In genomic region chr10:83475226-83475625, GRCm38 (mm10) we compare ENCODE assay signal across 24 mouse cellular contexts. TPM values are rescaled to one million over a fixed set of nuclear protein-coding genes. Genes with fewer than 3 reads are reported as not detected.
DNase-seq lines count a peak whose midpoint lies in the region; ATAC-seq and TF ChIP-seq lines count a peak whose summit lies in the region.
"Had no signal": no experiment of that assay in that cellular context is flagged by ENCODE, and none has a peak within 500 bp of the region (broad histone marks: within the 10 kb centered on the region; RNA-seq: fewer than 3 reads in every experiment).

No protein-coding gene starts in this region.

- no peak overlapping the region for H3K27ac ChIP-seq in liver, embryonic 11.5 days (ENCODE audit: low read depth, low read length)
- no peak overlapping the region for H3K27ac ChIP-seq in CH12.LX (ENCODE audit: insufficient read depth, low read depth)
- H3K27ac ChIP-seq: embryonic facial prominence, embryonic 10.5 days; embryonic facial prominence, embryonic 12.5 days; forebrain, embryonic 13.5 days; forebrain, embryonic 15.5 days had no signal

- no peaks in the 10 kb centered on the region for H3K4me1 ChIP-seq in liver, embryonic 11.5 days (replicated peaks; ENCODE audit: control insufficient read depth, insufficient read depth, low read length)
- peaks cover 0 to 15% of the 10 kb centered on the region in 2 experiments; a peak in 2 of 4 replicates for H3K4me1 ChIP-seq in CH12.LX (ENCODE audit: control insufficient read depth in 1 of 2, insufficient read depth in 2 of 2)
- H3K4me1 ChIP-seq: embryonic facial prominence, embryonic 10.5 days; embryonic facial prominence, embryonic 12.5 days; forebrain, embryonic 13.5 days; forebrain, embryonic 15.5 days had no signal

- H3K79me2 ChIP-seq in CH12.LX (replicated peaks; ENCODE audit: control insufficient read depth, extremely low read depth, insufficient read depth, poor library complexity, severe bottlenecking): no peaks in the 10 kb centered on the region

- TF ChIP-seq EP300 in CH12.LX (IDR thresholded peaks at IDR 0.05; ENCODE audit: low read length): peak; percentile 28; the same call in 1 of the 2 replicates

- TF ChIP-seq CTCF in CH12.LX (conservative IDR thresholded peaks at IDR 0.05 in 1 of 2, IDR thresholded peaks at IDR 0.05 in 1 of 2; ENCODE audit: low read depth in 2 of 2, low read length in 2 of 2): no peak

- H3K4me3 ChIP-seq in liver, embryonic 11.5 days (ENCODE audit: low read depth, low read length): no peak overlapping the region
- H3K4me3 ChIP-seq in CH12.LX (replicated peaks in 1 of 3; ENCODE audit: low read depth in 2 of 3, low read length in 2 of 3, poor library complexity in 1 of 3): no peak overlapping the region
- H3K4me3 ChIP-seq: embryonic facial prominence, embryonic 10.5 days; embryonic facial prominence, embryonic 12.5 days; forebrain, embryonic 13.5 days; forebrain, embryonic 15.5 days had no signal

- dilution Hi-C loops in CH12.LX (cut with MboI; ENCODE audit: extremely low pct_ligation_motif_present, extremely low pct_unique_long_range_greater_than_20kb, low sequenced_read_pairs): no loop called here

- no peak for TF ChIP-seq POLR2A in CH12.LX (IDR thresholded peaks at IDR 0.05; ENCODE audit: low read depth, low read length)

- 90% methylated on average over 13 of the region's 13 CpGs for WGBS in liver, embryonic 11.5 days

- no peak for ATAC-seq in liver, embryonic 11.5 days (replicated peaks; ENCODE audit: low FRiP score)
- ATAC-seq: activated CD4-positive, CD25-positive, alpha-beta regulatory T cell, adult 4 months; CD4-positive, CD25-positive, alpha-beta regulatory T cell, adult 4 months; forebrain, embryonic 13.5 days; forebrain, embryonic 15.5 days; forebrain, postnatal 0 days; Patski had no signal

- DNase-seq in heart, adult 11 months: peak; percentile 78
- no peak for DNase-seq in heart, adult 8-10 months (ENCODE audit: low spot score)
- peak; percentile 26 for DNase-seq in liver, embryonic 11.5 days (ENCODE audit: low spot score)
- DNase-seq in liver: no peak
- DNase-seq in CH12.LX (ENCODE audit: extremely low read depth): peak; percentile 39
- no peak for DNase-seq in gastrocnemius, postnatal 4 days (ENCODE audit: low spot score in 2 of 2)
- DNase-seq: adrenal gland, adult 8-10 months; adrenal gland, postnatal 14 days; adrenal gland, postnatal 36 days; B cell, adult 2 months; cerebellum, adult 11-12 months; cerebellum, adult 2 months; cerebellum, adult 9-10 months; cerebellum, postnatal 10 days; cerebellum, postnatal 25 days; forebrain, postnatal 0 days had no signal

- in situ Hi-C loops in CH12.LX (cut with MboI; ENCODE audit: low pct_ligation_motif_present, low pct_unique_long_range_greater_than_20kb, low sequenced_read_pairs): loop anchor here (5.0 kb wide), 1 partner anchor 33 kb away; no protein-coding TSS in a partner anchor

- H3K9me3 ChIP-seq in liver, embryonic 11.5 days (ENCODE audit: control insufficient read depth, low read length): no peaks in the 10 kb centered on the region; the same call in 1 of the 2 replicates
- H3K9me3 ChIP-seq in CH12.LX (replicated peaks; ENCODE audit: low read length): no peaks in the 10 kb centered on the region
- H3K9me3 ChIP-seq: embryonic facial prominence, embryonic 12.5 days; forebrain, embryonic 15.5 days had no signal

- no peak overlapping the region for H3K9ac ChIP-seq in liver, embryonic 11.5 days (ENCODE audit: low read depth, low read length)
- H3K9ac ChIP-seq in CH12.LX (ENCODE audit: insufficient read depth, low read depth): no peak overlapping the region
- H3K9ac ChIP-seq: embryonic facial prominence, embryonic 12.5 days; forebrain, embryonic 13.5 days; forebrain, embryonic 15.5 days; forebrain, postnatal 0 days had no signal

- H3K27me3 ChIP-seq in liver, embryonic 11.5 days (replicated peaks; ENCODE audit: control insufficient read depth, insufficient read depth, low read length): no peaks in the 10 kb centered on the region
- no peaks in the 10 kb centered on the region for H3K27me3 ChIP-seq in CH12.LX (replicated peaks)
- H3K27me3 ChIP-seq: embryonic facial prominence, embryonic 12.5 days; forebrain, embryonic 13.5 days; forebrain, embryonic 15.5 days; Patski had no signal

- no peak overlapping the region for H3K4me2 ChIP-seq in liver, embryonic 11.5 days
- no peak overlapping the region for H3K4me2 ChIP-seq in CH12.LX (ENCODE audit: insufficient read depth, low read depth, poor library complexity, severe bottlenecking)
- H3K4me2 ChIP-seq: embryonic facial prominence, embryonic 12.5 days; forebrain, embryonic 13.5 days; forebrain, embryonic 15.5 days had no signal

- no peak for TF ChIP-seq RAD21 in CH12.LX (IDR thresholded peaks at IDR 0.05; ENCODE audit: low read depth, low read length)

- H3K36me3 ChIP-seq in liver, embryonic 11.5 days (ENCODE audit: control insufficient read depth, insufficient read depth, low read length): no peaks in the 10 kb centered on the region
- peaks cover 0 to 3% of the 10 kb centered on the region in 2 experiments for H3K36me3 ChIP-seq in CH12.LX (replicated peaks in 1 of 2; ENCODE audit: control insufficient read depth in 1 of 2, insufficient read depth in 1 of 2, low read length in 1 of 2)
- H3K36me3 ChIP-seq: embryonic facial prominence, embryonic 12.5 days; forebrain, embryonic 15.5 days; G1E had no signal

TF ChIP-seq in CH12.LX, 34 proteins besides CTCF, POLR2A, EP300 and RAD21:
- TF ChIP-seq SIN3A (IDR thresholded peaks at IDR 0.05; ENCODE audit: low read length): peak; percentile 35; the same call in 1 of the 2 replicates
- no peak for TF ChIP-seq HCFC1 (IDR thresholded peaks at IDR 0.05; ENCODE audit: low read depth, low read length)
- peak; percentile 82 for TF ChIP-seq BHLHE40 (IDR thresholded peaks at IDR 0.05; ENCODE audit: low read depth, low read length)
- TF ChIP-seq ZMIZ1 (IDR thresholded peaks at IDR 0.05; ENCODE audit: low read depth, low read length): no peak
- peak; percentile 19; the same call in 1 of the 2 replicates for TF ChIP-seq ZNF384 (IDR thresholded peaks at IDR 0.05; ENCODE audit: low read depth, low read length)
- TF ChIP-seq POLR2AphosphoS2 (IDR thresholded peaks at IDR 0.05; ENCODE audit: low read depth, low read length): no peak
- peak; percentile 41; the same call in 1 of the 2 replicates for TF ChIP-seq MAX (IDR thresholded peaks at IDR 0.05; ENCODE audit: low read length)
- TF ChIP-seq NRF1 (IDR thresholded peaks at IDR 0.05; ENCODE audit: low read depth, low read length): no peak
- no peak for TF ChIP-seq GABPA (IDR thresholded peaks at IDR 0.05; ENCODE audit: insufficient replicate concordance, low read depth, low read length)
- no peak for TF ChIP-seq JUN (IDR thresholded peaks at IDR 0.05; ENCODE audit: insufficient read depth, low read depth, low read length)
- TF ChIP-seq TCF12 (IDR thresholded peaks at IDR 0.05; ENCODE audit: low read depth, low read length): peak; percentile 62; the same call in 1 of the 2 replicates
- TF ChIP-seq ETS1 (conservative IDR thresholded peaks at IDR 0.05; ENCODE audit: low read depth, low read length): peak; percentile 68
- TF ChIP-seq MAFK (IDR thresholded peaks at IDR 0.05; ENCODE audit: insufficient replicate concordance, low read length): no peak
- no peak for TF ChIP-seq MAZ (IDR thresholded peaks at IDR 0.05; ENCODE audit: low read depth, low read length)
- no peak for TF ChIP-seq NELFE (IDR thresholded peaks at IDR 0.05; ENCODE audit: low read depth, low read length)
- no peak for TF ChIP-seq CHD2 (IDR thresholded peaks at IDR 0.05; ENCODE audit: low read length)
- no peak for TF ChIP-seq ZKSCAN1 (IDR thresholded peaks at IDR 0.05; ENCODE audit: borderline replicate concordance, low read depth, low read length)
- no peak for TF ChIP-seq ELF1 (IDR thresholded peaks at IDR 0.05; ENCODE audit: low read depth, low read length)
- TF ChIP-seq SMC3 (IDR thresholded peaks at IDR 0.05; ENCODE audit: low read depth, low read length): no peak
- no peak for TF ChIP-seq UBTF (IDR thresholded peaks at IDR 0.05; ENCODE audit: low read depth, low read length)
- TF ChIP-seq MEF2A (IDR thresholded peaks at IDR 0.05; ENCODE audit: borderline replicate concordance, low read depth, low read length): no peak; the same call in 1 of the 2 replicates
- no peak for TF ChIP-seq E2F4 (IDR thresholded peaks at IDR 0.05; ENCODE audit: insufficient replicate concordance, low read depth, low read length)
- peak; percentile 38; the same call in 1 of the 2 replicates for TF ChIP-seq MXI1 (IDR thresholded peaks at IDR 0.05; ENCODE audit: low read depth, low read length)
- no peak for TF ChIP-seq KAT2A (IDR thresholded peaks at IDR 0.05; ENCODE audit: insufficient replicate concordance, low read length)
- peak; percentile 38; the same call in 1 of the 2 replicates for TF ChIP-seq IRF4 (IDR thresholded peaks at IDR 0.05; ENCODE audit: low read depth, low read length)
- TF ChIP-seq MYC (IDR thresholded peaks at IDR 0.05; ENCODE audit: low read depth, low read length): no peak
- TF ChIP-seq TBP (conservative IDR thresholded peaks at IDR 0.05; ENCODE audit: low read depth, low read length): no peak
TF ChIP-seq in CH12.LX: peak in this region for 8.

RNA-seq across cellular contexts. Expression of gene Aldh1l2, which starts 58.7 kb away (rescaled TPM):
- total RNA-seq in heart, adult 8-10 months (2022): 10 to 100 TPM in 3 of 4 experiments, 1 to 10 TPM in 1; 9.5 to 14.1 (median 13.7) TPM
- polyA plus RNA-seq in liver, embryonic 11.5 days (2014; fragmentation: Nextera tagmentation; extraction: Ambion mirVana): 0.58 and 0.81 TPM in 2 replicates
- total RNA-seq in CH12.LX (2012; rRNA removed) (0.17 and 0.34 TPM in 2 replicates), CH12.LX (2014; rRNA removed) (not detected in 2 replicates)
- polyA plus RNA-seq in CH12.LX (2012; ENCODE audit: insufficient read length, low read depth): 0.59 and 0.80 TPM in 2 replicates
- total RNA-seq in gastrocnemius, postnatal 4 days (2021): 10 to 100 TPM; 12.4 to 13.8 TPM
- polyA plus RNA-seq: activated CD4-positive, CD25-positive, alpha-beta regulatory T cell, adult 4 months; CD4-positive, CD25-positive, alpha-beta regulatory T cell, adult 4 months; G1E had no signal

Comparison
In these comparisons a context has a peak if more than half of its experiments do, and no peak if none do; other contexts are left out.
1. DNase-seq: peak in heart, adult 11 months (single experiment), liver, embryonic 11.5 days (single experiment) and CH12.LX (single experiment); none in heart, adult 8-10 months (single experiment), liver (single experiment) and gastrocnemius, postnatal 4 days (0 of 2).
2. RNA of gene Aldh1l2, which starts 58.7 kb away (total RNA-seq): 9.5 to 14.1 TPM in heart, adult 8-10 months and 12.4 to 13.8 TPM in gastrocnemius, postnatal 4 days; 0.17 to 0.34 TPM in CH12.LX; every median in the first group is over 4 times any median in the second.